Mouse (Mus musculus): ENCODE measurements around the gene Zfp131. TPM values are rescaled to one million over a fixed set of nuclear protein-coding genes. Genes with fewer than 3 reads are reported as not detected.

The Zfp131 gene
- polyA plus RNA-seq, 1 experiment from 2014 or later, result 12.9 TPM

DNA sequence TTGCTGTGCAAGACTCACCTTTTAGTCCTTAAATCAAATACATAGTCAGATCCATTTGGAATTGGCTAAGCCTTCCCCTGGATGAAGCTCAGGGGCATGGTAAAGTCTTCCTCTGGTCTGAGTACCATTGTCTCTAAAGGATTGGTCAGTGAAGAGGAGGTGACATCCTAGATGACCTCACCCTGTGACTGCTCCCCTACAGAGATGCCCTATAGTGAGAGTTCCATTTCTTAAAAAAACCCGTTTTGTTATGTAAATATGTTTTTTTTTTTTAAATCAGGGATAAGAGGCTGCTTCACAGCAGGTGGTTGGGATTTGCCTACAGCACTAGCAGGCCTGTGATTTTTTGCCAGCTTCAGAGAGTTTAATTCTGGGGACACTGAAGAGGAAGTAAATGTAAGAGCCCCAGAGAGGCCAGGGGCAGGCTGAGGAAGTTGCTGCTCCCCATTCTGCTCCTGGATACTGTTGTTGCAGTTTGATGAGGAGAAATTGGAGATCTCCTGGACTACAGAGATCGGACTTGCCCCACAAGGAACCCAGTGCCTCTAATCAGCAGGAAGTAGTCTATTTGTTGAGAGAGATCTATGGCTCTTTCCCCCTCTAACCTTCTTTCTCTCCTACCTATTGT, 27.0 kb upstream of the Zfp131 start:
- Histone ChIP-seq H3K4me1 (replicated peaks; ENCODE audit: control insufficient read depth, insufficient read depth, low read length) (no peaks in the 10 kb centered on the region), H3K4me3 (ENCODE audit: low read depth, low read length) (no peak overlapping the region), H3K36me3 (ENCODE audit: control insufficient read depth, insufficient read depth) (no peaks in the 10 kb centered on the region), H3K4me2 (replicated peaks; ENCODE audit: low read depth) (no peak overlapping the region), H3K9me3 (ENCODE audit: control insufficient read depth) (no peaks in the 10 kb centered on the region), H3K27ac (ENCODE audit: low read depth, low read length) (no peak overlapping the region), H3K9ac (ENCODE audit: low read depth, low read length) (no peak overlapping the region), H3K27me3 (replicated peaks; ENCODE audit: control insufficient read depth, insufficient read depth, low read length) (no peaks in the 10 kb centered on the region)
- no peak for TF ChIP-seq CTCF (IDR thresholded peaks at IDR 0.05; ENCODE audit: low read depth)
- no peak for ATAC-seq
- WGBS, result 28% methylated on average over 2 of the region's 2 CpGs

DNA sequence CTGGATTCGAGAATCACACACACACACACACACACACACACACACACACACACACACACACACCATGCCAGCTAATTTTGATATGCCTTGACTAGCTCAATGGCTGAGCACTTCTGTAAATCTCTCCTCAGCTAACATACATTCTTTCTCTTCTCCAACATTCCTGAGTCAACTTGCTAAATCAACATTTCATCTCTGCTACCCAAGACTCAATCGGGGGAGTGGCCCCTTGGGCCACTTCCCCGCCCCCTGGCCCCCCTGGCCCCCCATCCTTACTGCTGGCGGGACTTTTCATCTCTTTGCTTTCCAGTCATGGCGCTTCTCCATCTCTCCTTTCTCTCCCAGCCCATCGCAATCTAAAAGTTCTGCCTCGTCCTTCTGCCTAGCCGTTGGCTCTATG, 26.1 kb upstream of the Zfp131 start:
- H3K4me2 ChIP-seq (replicated peaks; ENCODE audit: low read depth), result no peak overlapping the region
- no peak for ATAC-seq

DNA sequence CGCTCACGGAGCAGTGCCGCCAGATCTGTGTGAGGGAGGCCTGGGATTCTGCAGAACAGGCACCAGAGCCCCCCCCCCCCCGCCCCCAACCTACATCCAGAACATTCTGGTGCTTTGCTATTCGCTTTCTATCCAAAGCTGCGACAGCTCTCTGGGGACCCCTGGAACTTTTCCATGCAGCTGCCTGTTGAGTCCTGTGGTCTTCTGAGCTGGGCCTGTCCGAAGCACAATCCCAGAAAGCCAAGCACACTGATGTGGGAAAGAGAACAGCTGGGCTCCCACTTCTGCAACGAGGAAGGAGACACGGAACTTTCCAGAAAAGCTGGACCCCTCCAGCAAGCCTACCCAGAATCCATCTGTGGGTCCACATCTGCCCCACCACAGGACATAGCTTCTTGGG, 19.3 kb upstream of the Zfp131 start:
- no peak overlapping the region for H3K4me2 ChIP-seq (replicated peaks; ENCODE audit: low read depth)
- TF ChIP-seq CTCF (IDR thresholded peaks at IDR 0.05; ENCODE audit: low read depth), result no peak
- H3K27ac ChIP-seq (ENCODE audit: low read depth, low read length), result no peak overlapping the region
- 80% methylated on average over 9 of the region's 9 CpGs for WGBS
- no peak overlapping the region for H3K9ac ChIP-seq (ENCODE audit: low read depth, low read length)
- H3K4me3 ChIP-seq (ENCODE audit: low read depth, low read length), result no peak overlapping the region
- no peak for ATAC-seq
- no peaks in the 10 kb centered on the region for H3K4me1 ChIP-seq (replicated peaks; ENCODE audit: control insufficient read depth, insufficient read depth, low read length)
- no peaks in the 10 kb centered on the region for H3K9me3 ChIP-seq (ENCODE audit: control insufficient read depth)
- no peaks in the 10 kb centered on the region for H3K36me3 ChIP-seq (ENCODE audit: control insufficient read depth, insufficient read depth)
- H3K27me3 ChIP-seq (replicated peaks; ENCODE audit: control insufficient read depth, insufficient read depth, low read length), result no peaks in the 10 kb centered on the region

More for the DNA sequence above, 26.1 kb upstream of the Zfp131 start:
- Histone ChIP-seq H3K27me3 (replicated peaks; ENCODE audit: control insufficient read depth, insufficient read depth, low read length) (no peaks in the 10 kb centered on the region), H3K27ac (ENCODE audit: low read depth, low read length) (no peak overlapping the region), H3K4me1 (replicated peaks; ENCODE audit: control insufficient read depth, insufficient read depth, low read length) (no peaks in the 10 kb centered on the region), H3K9ac (ENCODE audit: low read depth, low read length) (no peak overlapping the region), H3K4me3 (ENCODE audit: low read depth, low read length) (no peak overlapping the region), H3K9me3 (ENCODE audit: control insufficient read depth) (no peaks in the 10 kb centered on the region), H3K36me3 (ENCODE audit: control insufficient read depth, insufficient read depth) (no peaks in the 10 kb centered on the region)
- no peak for TF ChIP-seq CTCF (IDR thresholded peaks at IDR 0.05; ENCODE audit: low read depth)
- 40% methylated on average over 8 of the region's 8 CpGs for WGBS

DNA sequence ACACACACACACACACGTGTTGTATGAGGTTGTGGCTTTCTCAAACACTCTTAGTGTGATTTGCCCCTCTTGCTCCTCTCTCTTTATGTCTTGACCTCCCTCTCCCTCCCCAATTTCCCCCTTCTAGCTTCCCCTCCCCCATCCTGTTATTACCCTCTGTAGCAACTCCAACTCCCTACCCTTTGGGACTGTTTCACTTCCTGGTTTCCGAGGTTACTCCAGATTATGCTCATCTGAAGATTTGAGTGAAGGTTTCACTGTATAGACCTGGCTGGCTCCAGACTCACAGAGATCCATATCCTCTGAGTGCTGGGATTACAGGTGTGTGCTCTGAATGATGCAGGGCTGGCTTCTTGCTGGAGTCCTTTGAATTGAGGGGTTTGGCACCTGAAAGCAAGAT, 18.2 kb upstream of the Zfp131 start:
- ATAC-seq, result no peak

DNA sequence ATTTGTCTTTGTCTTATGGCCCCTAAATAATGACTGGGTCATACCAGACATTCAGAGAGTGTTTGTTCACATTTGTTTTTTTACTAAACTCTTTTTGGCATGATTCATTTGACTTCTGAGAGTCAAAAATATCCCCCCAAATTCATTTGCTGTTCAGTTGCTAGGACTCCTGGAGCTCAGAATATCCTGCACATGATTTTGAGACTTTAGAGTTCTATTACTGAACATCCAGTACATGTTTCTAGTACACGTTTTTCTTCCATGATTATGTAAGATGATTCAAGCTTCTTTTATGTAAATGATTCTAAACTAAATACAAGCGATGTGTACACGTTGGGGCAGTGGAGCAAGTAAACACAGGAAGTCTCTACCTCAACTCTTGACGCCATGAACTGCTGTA, 7.0 kb upstream of the Zfp131 start:
- Histone ChIP-seq H3K27ac (ENCODE audit: low read depth, low read length) (no peak overlapping the region), H3K36me3 (ENCODE audit: control insufficient read depth, insufficient read depth) (no peaks in the 10 kb centered on the region), H3K9me3 (ENCODE audit: control insufficient read depth) (no peaks in the 10 kb centered on the region), H3K9ac (ENCODE audit: low read depth, low read length) (no peak overlapping the region), H3K4me2 (replicated peaks; ENCODE audit: low read depth) (no peak overlapping the region), H3K4me1 (replicated peaks; ENCODE audit: control insufficient read depth, insufficient read depth, low read length) (no peaks in the 10 kb centered on the region), H3K4me3 (ENCODE audit: low read depth, low read length) (no peak overlapping the region), H3K27me3 (replicated peaks; ENCODE audit: control insufficient read depth, insufficient read depth, low read length) (no peaks in the 10 kb centered on the region)
- WGBS, result 46% methylated on average over 4 of the region's 4 CpGs
- ATAC-seq, result no peak
- TF ChIP-seq CTCF (IDR thresholded peaks at IDR 0.05; ENCODE audit: low read depth), result no peak

More for the DNA sequence above, 18.2 kb upstream of the Zfp131 start:
- Histone ChIP-seq H3K27me3 (replicated peaks; ENCODE audit: control insufficient read depth, insufficient read depth, low read length) (no peaks in the 10 kb centered on the region), H3K9me3 (ENCODE audit: control insufficient read depth) (no peaks in the 10 kb centered on the region), H3K9ac (ENCODE audit: low read depth, low read length) (no peak overlapping the region), H3K4me2 (replicated peaks; ENCODE audit: low read depth) (no peak overlapping the region), H3K4me1 (replicated peaks; ENCODE audit: control insufficient read depth, insufficient read depth, low read length) (no peaks in the 10 kb centered on the region), H3K4me3 (ENCODE audit: low read depth, low read length) (no peak overlapping the region), H3K27ac (ENCODE audit: low read depth, low read length) (no peak overlapping the region), H3K36me3 (ENCODE audit: control insufficient read depth, insufficient read depth) (no peaks in the 10 kb centered on the region)
- WGBS, result 60% methylated on average over 2 of the region's 2 CpGs
- TF ChIP-seq CTCF (IDR thresholded peaks at IDR 0.05; ENCODE audit: low read depth), result no peak

DNA sequence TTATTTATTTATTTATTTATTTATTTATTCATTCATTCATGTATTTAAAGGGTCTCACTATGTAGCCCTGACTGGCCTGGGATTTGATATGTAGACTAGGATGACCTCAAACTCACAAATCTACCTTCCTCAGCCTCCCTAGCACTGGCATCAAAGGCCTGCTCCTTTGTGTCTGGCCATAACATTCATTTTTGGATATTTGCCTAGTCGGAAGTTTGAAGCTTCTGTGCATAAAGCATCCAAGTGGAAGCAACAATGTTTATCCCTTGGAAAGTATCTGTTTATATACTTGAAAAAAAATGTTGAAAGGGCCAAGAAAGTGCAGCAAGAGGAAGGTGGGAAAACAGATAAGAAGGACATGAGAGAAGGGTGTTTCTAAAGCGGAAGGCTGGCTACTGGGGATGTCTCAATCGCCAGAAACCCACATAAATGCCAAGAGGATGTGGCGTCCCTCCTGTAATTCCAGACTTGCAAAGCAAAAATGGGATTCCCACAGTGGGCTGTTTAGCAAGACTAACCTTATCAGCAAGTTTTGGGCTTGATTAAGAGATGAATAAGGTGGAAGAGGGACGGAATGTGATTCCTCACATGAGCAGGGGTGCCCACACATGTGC, 2.2 kb upstream of the Zfp131 start:
- Histone ChIP-seq H3K9ac (ENCODE audit: low read depth, low read length) (no peak overlapping the region), H3K9me3 (ENCODE audit: control insufficient read depth) (no peaks in the 10 kb centered on the region), H3K27me3 (replicated peaks; ENCODE audit: control insufficient read depth, insufficient read depth, low read length) (no peaks in the 10 kb centered on the region), H3K4me1 (replicated peaks; ENCODE audit: control insufficient read depth, insufficient read depth, low read length) (no peaks in the 10 kb centered on the region; the same call in 1 of the 2 replicates), H3K27ac (ENCODE audit: low read depth, low read length) (no peak overlapping the region), H3K4me3 (ENCODE audit: low read depth, low read length) (no peak overlapping the region), H3K36me3 (ENCODE audit: control insufficient read depth, insufficient read depth) (no peaks in the 10 kb centered on the region), H3K4me2 (replicated peaks; ENCODE audit: low read depth) (no peak overlapping the region)
- WGBS, result 67% methylated on average over 5 of the region's 5 CpGs
- no peak for ATAC-seq
- TF ChIP-seq CTCF (IDR thresholded peaks at IDR 0.05; ENCODE audit: low read depth), result no peak

Measured in intestine, postnatal 0 days (tissue).